Mouse (Mus musculus) cerebellum, postnatal 36 days (tissue): ENCODE results near the gene Psmd2.
A peak's percentile ranks its signal among the peaks of the same experiment; 100 is the strongest.

ENCODE experiments used
- DNase-seq, 2 experiments: peaks; one replicate each; pipeline ENCODE4 v3.0.0; 2021 to 2022; ENCODE audit warnings: mixed read lengths in 2 of 2

The Psmd2 gene

DNA sequence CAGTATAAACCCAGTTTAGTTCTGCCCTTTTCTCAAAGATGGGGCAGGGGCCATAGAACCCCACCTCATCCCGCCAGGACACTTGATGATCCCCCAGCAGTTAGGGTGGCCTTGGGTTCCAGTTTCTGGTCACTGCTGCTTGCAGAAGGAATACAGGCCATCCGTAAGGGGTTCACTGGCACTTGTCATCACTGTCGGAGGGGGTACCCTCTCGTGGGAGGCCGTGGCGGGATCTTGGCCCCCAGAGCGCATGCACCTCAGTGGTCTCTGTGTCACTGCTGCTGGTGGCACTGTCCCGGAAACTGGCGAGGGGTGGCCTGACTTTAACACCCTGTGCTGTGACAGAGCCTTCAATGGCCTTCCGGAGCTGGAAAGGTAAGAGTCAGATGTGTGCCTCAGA is 51.6 kb downstream of the Psmd2 start:
- DNase-seq: no peak

DNA sequence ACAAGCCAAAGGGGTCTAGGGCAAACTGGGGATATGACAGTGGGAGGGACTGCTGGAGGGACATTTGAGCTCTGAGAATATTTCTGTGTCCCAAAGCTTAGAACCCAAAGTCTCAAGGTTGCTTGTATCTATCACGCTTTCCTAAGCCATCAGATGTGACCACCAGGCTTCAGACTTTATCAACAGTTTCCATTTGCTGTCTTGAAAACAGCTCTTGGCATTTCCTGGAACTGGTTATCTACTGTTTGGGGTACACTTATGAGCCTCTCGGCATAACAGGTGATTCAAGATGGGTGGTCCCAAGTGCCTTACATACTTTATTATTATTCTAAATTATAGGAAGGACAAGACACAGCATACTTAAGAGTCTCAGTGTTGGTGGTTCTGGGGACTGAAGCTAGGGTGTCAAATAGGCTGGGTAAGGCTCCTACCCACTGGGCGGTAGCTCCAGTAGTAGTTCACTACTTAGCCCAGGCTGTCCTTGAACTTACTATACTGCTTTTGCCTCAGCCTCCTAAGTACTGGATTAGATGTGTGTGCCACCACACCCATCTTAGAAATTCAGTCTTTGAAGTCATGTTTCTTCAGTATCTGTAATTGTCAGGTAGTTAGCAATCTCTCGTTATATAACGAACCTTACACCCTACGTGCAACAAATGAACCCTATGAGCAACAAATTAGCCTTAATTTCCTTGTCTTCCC is 52.4 kb downstream of the Psmd2 start:
- no peak for DNase-seq

DNA sequence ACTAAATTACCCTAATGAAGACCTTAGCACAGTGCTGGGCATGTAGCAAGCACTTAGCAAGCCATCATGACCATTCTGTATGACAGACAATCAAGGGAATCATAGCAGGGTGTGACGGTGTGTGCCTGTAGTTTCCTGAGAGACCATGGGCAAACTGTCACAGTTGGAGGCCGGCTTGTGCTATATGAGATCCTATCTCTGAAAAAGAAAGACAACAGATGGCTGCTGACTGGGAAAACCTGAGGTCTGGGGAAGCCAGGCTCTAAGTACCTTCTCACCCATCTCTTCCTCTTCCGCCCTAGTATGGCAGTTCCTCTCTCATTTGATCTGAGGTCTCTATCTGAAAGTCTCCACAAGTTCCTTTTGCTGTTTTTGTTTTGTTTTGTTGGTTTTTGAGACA is 54.3 kb downstream of the Psmd2 start:
- peak in 1 of 2 experiments; percentile 52 for DNase-seq

DNA sequence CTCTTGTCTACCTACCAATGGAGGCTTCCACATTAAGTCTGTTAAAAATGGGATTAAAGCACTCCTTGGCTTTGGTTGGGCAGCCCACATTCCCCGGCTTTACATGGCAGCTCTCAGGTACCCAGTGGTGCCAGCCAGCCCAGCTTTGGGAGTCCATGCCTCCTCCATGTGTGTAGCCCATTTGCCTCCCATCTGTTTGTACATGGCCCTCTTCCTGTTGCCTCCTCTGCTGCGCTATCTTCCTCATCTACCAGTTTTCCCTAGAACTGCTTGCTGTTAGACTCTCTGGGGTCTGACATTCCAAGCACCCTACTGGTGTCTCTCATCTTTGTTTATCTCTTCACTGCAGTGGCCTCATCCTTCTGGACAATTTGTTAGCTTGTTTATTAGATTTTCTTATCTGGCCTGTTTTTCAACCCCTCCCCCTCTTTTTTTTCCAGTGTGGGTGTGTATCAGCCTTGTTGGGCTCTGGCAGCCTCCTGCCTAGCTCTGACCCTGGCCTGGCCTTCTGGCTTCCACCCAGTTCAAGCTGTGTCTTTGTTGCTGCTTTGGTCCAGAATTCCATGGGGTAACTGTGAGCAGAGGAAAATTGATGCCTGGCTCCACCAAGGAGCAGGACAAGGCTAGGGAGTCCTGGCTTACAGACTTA is 55.1 kb downstream of the Psmd2 start:
- peak in 1 of 2 experiments; percentile 25 for DNase-seq

DNA sequence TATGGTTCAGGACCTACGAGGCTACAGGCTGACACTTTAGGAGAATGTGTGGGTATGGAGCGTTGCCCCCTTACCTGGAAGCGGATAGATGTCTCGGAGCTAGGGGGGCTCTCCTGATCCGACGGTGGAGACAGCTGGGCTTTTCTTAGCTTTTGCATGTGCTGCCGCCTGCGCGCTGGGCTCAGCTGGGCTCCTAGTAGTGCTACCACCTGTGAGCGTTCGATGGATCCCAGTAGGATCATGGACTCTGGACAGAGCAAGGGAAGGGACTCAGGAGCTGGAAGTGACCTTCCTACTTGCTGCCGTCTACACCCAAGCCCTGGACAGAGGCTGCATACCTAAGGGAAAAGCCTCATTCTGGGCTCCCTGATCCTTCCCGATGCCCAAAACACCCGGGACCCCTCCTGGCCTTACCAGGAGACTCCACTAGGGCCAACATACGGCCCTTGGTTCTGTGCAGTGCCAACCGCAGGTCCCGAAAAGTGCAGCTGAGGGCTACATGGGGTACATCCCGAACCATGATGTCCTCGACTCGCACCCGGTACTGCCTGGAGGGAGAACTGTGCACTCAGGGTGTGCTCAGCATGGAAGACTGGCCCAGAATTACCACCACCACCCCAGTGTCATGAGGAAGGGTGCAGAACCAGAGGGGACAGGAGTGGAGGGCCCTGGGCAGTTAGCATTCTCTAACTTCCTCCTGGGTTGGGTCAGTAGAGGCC is 56.9 kb downstream of the Psmd2 start:
- DNase-seq: no peak

DNA sequence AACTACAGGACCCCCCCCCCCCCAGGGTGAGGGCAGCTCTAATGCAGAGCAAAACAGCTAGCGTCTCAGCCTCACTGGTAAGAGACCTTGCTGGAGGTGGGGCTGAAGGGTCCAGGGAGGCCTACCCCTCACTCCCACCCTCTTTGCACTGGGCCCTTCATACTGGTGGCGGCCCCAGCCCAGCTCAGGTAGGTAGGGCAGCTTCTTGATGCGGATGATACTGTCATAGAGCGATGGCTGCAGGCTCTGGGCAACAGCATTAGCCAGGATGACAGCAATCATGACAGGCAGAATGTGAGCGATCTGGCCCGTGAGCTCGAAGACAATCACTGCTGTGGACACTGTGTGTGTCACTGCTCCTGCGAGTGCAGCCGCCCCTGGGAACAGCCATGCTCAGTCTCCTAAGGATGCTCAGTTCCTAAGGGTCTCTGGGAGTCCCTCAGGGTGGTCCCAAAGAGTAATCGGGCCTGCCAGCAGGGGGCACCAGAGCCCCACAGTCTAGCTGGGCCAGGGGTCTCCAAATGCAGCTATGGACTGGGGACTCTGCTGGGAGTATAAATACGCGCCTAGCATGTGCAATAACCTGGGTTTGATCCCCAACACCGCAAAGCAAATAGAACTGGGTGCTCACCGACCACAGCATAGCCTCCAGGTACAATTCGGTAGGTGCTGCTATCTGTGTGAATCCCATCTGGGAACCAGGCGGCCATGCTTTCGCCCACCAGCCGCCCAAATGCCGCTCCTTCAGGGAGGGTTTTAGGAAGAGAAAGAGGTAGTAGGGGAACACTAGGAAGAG is 57.7 kb downstream of the Psmd2 start:
- DNase-seq: peak in 1 of 2 experiments; percentile 39

DNA sequence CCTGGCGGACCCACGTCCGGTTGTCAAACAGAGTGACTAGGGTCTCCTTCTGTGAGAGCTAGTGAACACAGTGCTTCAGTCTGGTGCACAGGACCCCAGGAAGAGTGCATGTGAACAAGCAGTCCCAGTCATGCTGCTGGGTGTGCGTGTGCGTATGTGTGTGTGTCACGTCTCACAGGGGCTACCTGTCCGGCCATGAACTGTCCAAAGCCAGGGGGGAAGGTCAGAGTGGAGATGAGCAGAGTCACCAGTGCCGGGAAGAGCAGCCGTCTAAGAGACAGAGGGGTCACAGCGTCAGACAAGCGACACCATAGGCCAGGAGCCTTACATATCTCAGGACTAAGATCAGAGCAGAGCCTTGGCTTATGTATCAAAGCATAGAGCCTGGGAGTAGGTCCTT is 58.9 kb downstream of the Psmd2 start:
- DNase-seq: no peak

DNA sequence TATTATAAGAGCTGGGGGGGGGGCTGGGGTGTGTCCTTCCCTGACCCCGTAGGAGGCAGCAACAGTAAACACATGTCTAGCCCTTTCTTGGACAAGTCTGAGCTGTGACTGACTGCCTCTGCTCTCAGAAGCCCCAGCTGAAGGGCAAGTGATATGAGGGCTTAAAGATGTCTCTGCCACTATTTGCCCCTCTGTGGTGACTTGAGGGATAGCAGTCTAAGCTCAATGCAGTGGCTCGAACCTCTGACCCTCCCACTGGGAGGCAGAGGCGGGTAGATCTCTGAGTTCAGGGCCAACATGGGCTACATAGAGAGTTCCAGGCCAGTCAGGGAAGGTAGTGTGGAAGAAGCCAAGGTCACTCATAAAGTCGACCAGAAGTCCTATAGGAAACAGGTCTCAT is 59.4 kb downstream of the Psmd2 start:
- no peak for DNase-seq

DNA sequence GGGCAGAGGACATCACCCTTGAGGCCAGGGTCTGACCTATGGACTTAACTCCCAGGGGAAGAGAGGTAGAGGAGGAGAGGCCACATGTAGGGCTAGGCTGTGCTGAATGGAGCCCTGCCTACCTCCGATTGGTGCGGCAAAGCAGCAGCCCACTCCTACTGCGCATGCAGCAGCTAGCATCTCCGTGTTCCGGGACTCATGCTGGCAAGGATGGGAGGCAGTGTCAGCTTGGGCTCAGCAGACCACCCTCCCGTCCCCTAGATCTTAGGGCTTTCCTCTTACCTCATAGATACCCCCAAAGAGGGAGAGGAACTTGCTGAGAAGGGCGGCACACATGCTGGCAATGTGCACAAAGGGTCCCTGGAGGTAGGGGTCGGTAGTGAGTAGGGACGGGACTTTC is 60.7 kb downstream of the Psmd2 start:
- no peak for DNase-seq

DNA sequence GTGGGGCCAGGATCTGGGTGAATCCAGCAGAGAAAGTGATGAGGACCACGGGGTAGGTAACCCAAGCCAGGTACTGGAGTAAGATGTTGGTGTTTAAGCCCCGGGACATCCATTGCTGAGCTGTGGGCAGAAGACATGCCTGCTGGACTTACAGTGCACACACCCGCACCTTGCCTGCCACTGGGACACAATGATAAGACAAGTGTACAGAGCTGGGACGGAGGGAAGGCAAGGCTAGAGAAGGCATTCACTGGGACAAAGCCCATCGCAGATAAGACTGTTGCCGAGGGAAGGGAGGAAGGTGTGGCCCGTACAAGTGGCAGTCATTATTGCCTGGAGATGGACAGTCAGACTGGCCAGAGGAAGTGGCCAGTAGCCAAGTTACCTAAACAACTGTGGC is 61.4 kb downstream of the Psmd2 start:
- no peak for DNase-seq
